Mouse (Mus musculus) WW6 (cell line): ENCODE results near the gene Slc30a5.

ENCODE experiments used
- DNase-seq: peaks from one replicate; pipeline ENCODE4 v3.0.0-alpha.2; 2013; ENCODE audit warnings: low read depth, low spot score

The Slc30a5 gene

DNA sequence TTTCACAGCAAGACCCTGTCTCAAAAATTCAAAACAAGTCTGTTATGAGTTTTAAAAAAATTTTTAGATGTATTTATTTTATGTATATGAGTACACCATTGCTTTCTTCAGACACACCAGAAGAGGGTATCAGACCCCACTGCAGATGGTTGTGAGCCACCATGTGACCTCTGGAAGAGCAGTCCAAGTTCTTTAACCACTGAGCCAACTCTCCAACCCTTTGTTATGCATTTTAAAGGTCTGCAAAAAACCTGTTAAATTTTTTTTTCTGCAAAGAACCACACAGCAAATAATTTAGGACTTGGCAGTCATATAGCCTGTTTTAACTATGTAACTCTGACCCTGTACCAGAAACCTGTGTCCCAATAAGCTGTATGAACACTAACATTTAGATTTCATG is 58.5 kb downstream of the Slc30a5 start:
- no peak for DNase-seq

GRCm38 (mm10) chr13:100755329-100755728 is 77.9 kb downstream of the Slc30a5 start:
- DNase-seq = no peak

- DNase-seq = no peak
Measured at GRCm38 (mm10) chr13:100754186-100754585, 79.0 kb downstream of the Slc30a5 start.

- DNase-seq = no peak
Measured at GRCm38 (mm10) chr13:100753011-100753410, 80.2 kb downstream of the Slc30a5 start.
